Mouse (Mus musculus) stomach, embryonic 16.5 days (tissue): ENCODE measurements at regions not wholly inside any gene's neighbourhood (a gene's known extent, or its start where the extent isn't known, plus 50 kb on each side); places are given as distances from the start of the nearest gene placed in this dataset.

ENCODE experiments used
- ATAC-seq: fragments of 200-750 bp; cut with Nextera tagmentation; 2 replicates; pipeline ENCODE4 v1.8.0; 2017; ENCODE audit warnings: moderate number of reproducible peaks, moderate TSS enrichment; ENCODE audit not compliant: insufficient read depth, low FRiP score
- H3K27ac ChIP-seq: fragments of 300-500 bp; sonication (generic); 2 replicates; pipeline ENCODE4 v1.5.1; 2014; ENCODE audit warnings: low read length
- H3K27me3 ChIP-seq: fragments of 300-500 bp; sonication (generic); 2 replicates; pipeline ENCODE4 v1.6.1; 2014; ENCODE audit warnings: low read length, control low read depth, mixed read lengths; ENCODE audit not compliant: control insufficient read depth, insufficient read depth
- H3K36me3 ChIP-seq: fragments of 300-500 bp; sonication (generic); 2 replicates; pipeline ENCODE4 v1.6.1; 2014; ENCODE audit warnings: low read length; ENCODE audit not compliant: control insufficient read depth, insufficient read depth
- H3K4me1 ChIP-seq: fragments of 300-500 bp; sonication (generic); 2 replicates; pipeline ENCODE4 v1.6.1; 2014; ENCODE audit warnings: low read length, control low read depth, mixed read lengths; ENCODE audit not compliant: control insufficient read depth, insufficient read depth
- H3K4me2 ChIP-seq: fragments of 300-500 bp; sonication (generic); 2 replicates; pipeline ENCODE4 v1.6.1; 2014; ENCODE audit warnings: low read depth, low read length, mixed read lengths
- H3K4me3 ChIP-seq: fragments of 300-500 bp; sonication (generic); replicated peaks from 2 replicates; pipeline ENCODE4 v1.5.1; 2014; ENCODE audit warnings: mild to moderate bottlenecking, low read length
- H3K9ac ChIP-seq: fragments of 300-500 bp; sonication (generic); 2 replicates; pipeline ENCODE4 v1.6.1; 2014; ENCODE audit warnings: low read length
- H3K9me3 ChIP-seq: fragments of 300-500 bp; sonication (generic); replicated peaks from 2 replicates; pipeline ENCODE4 v1.6.1; 2016; ENCODE audit warnings: low read length, control low read depth; ENCODE audit not compliant: control insufficient read depth
- WGBS: fragments of 180-500 bp; shearing (Covaris S2); extraction: QIAGEN DNeasy Blood & Tissue Kit; methylation state at CpG from one replicate; pipeline ENCODE4 v1.1.7; 2014; 5-methylcytosine and 5-hydroxymethylcytosine counted together

GRCm38 (mm10) chr14:76828453-76829160 lies 208.0 kb upstream of the Ccdc122 start:
- Histone ChIP-seq H3K27me3 (no peaks in the 10 kb centered on the region), H3K36me3 (no peaks in the 10 kb centered on the region), H3K9me3 (no peaks in the 10 kb centered on the region), H3K4me3 (no peak overlapping the region), H3K27ac (no peak overlapping the region), H3K4me2 (no peak overlapping the region), H3K9ac (no peak overlapping the region), H3K4me1 (no peaks in the 10 kb centered on the region)
- 73% methylated on average over 10 of the region's 10 CpGs for WGBS
- no peak for ATAC-seq

- H3K27ac ChIP-seq, result no peak overlapping the region
- H3K9ac ChIP-seq, result no peak overlapping the region
- no peak for ATAC-seq
- H3K36me3 ChIP-seq, result no peaks in the 10 kb centered on the region
- peaks cover 12% of the 10 kb centered on the region for H3K4me1 ChIP-seq
- no peaks in the 10 kb centered on the region for H3K27me3 ChIP-seq
- 88% methylated on average over 3 of the region's 3 CpGs for WGBS
- H3K4me3 ChIP-seq, result no peak overlapping the region
- H3K9me3 ChIP-seq, result no peaks in the 10 kb centered on the region
- no peak overlapping the region for H3K4me2 ChIP-seq
These were observed 212.5 kb upstream of the Ccdc122 start for GRCm38 (mm10) chr14:76824066-76824465.

- no peaks in the 10 kb centered on the region for H3K27me3 ChIP-seq
- no peak overlapping the region for H3K9ac ChIP-seq
- no peak overlapping the region for H3K27ac ChIP-seq
- H3K9me3 ChIP-seq, result no peaks in the 10 kb centered on the region
- H3K36me3 ChIP-seq, result no peaks in the 10 kb centered on the region
- H3K4me3 ChIP-seq, result no peak overlapping the region
- no peak overlapping the region for H3K4me2 ChIP-seq
- no peak for ATAC-seq
- WGBS, result 82% methylated on average over 9 of the region's 9 CpGs
- peaks cover 23% of the 10 kb centered on the region for H3K4me1 ChIP-seq
These were observed 213.7 kb upstream of the Ccdc122 start for GRCm38 (mm10) chr14:76822766-76823325.

GRCm38 (mm10) chr14:76821892-76822291 lies 214.7 kb upstream of the Ccdc122 start:
- Histone ChIP-seq H3K9ac (no peak overlapping the region), H3K27ac (no peak overlapping the region), H3K4me1 (peaks cover 23% of the 10 kb centered on the region), H3K36me3 (no peaks in the 10 kb centered on the region), H3K4me3 (no peak overlapping the region), H3K4me2 (no peak overlapping the region), H3K9me3 (no peaks in the 10 kb centered on the region), H3K27me3 (no peaks in the 10 kb centered on the region)
- WGBS, result 75% methylated on average over 8 of the region's 8 CpGs
- no peak for ATAC-seq

- no peak for ATAC-seq
- H3K27ac ChIP-seq, result no peak overlapping the region
These were observed 215.1 kb upstream of the Ccdc122 start for GRCm38 (mm10) chr14:76821484-76821883.

GRCm38 (mm10) chr14:76820989-76821388 lies 215.6 kb upstream of the Ccdc122 start:
- H3K27ac ChIP-seq, result no peak overlapping the region
- ATAC-seq, result no peak
- no peak overlapping the region for H3K9ac ChIP-seq
- no peak overlapping the region for H3K4me2 ChIP-seq
- 87% methylated on average over 6 of the region's 6 CpGs for WGBS
- peaks cover 23% of the 10 kb centered on the region for H3K4me1 ChIP-seq
- no peak overlapping the region for H3K4me3 ChIP-seq
- no peaks in the 10 kb centered on the region for H3K27me3 ChIP-seq
- no peaks in the 10 kb centered on the region for H3K9me3 ChIP-seq
- no peaks in the 10 kb centered on the region for H3K36me3 ChIP-seq

More at GRCm38 (mm10) chr14:76821484-76821883, 215.1 kb upstream of the Ccdc122 start:
- Histone ChIP-seq H3K27me3 (no peaks in the 10 kb centered on the region), H3K9me3 (no peaks in the 10 kb centered on the region), H3K4me2 (no peak overlapping the region), H3K4me3 (no peak overlapping the region), H3K9ac (no peak overlapping the region), H3K36me3 (no peaks in the 10 kb centered on the region), H3K4me1 (peaks cover 23% of the 10 kb centered on the region)
- 81% methylated on average over 7 of the region's 7 CpGs for WGBS

GRCm38 (mm10) chr14:76819690-76820089 lies 216.9 kb upstream of the Ccdc122 start:
- Histone ChIP-seq H3K4me1 (peaks cover 23% of the 10 kb centered on the region), H3K9ac (no peak overlapping the region), H3K4me2 (no peak overlapping the region), H3K36me3 (no peaks in the 10 kb centered on the region), H3K4me3 (no peak overlapping the region), H3K27me3 (no peaks in the 10 kb centered on the region), H3K27ac (peak overlapping the region; percentile 83), H3K9me3 (no peaks in the 10 kb centered on the region)
- ATAC-seq, result peak; percentile 64
- WGBS, result 28% methylated on average over 8 of the region's 8 CpGs

- H3K4me2 ChIP-seq, result no peak overlapping the region
- ATAC-seq, result peak; percentile 38; the same call in 1 of the 2 replicates
- H3K27ac ChIP-seq, result peak overlapping the region; percentile 83
- H3K9me3 ChIP-seq, result no peaks in the 10 kb centered on the region
- WGBS, result 50% methylated on average over 10 of the region's 10 CpGs
- H3K4me3 ChIP-seq, result no peak overlapping the region
- H3K36me3 ChIP-seq, result no peaks in the 10 kb centered on the region
- peaks cover 23% of the 10 kb centered on the region for H3K4me1 ChIP-seq
- no peak overlapping the region for H3K9ac ChIP-seq
- H3K27me3 ChIP-seq, result no peaks in the 10 kb centered on the region
These were observed 218.1 kb upstream of the Ccdc122 start for GRCm38 (mm10) chr14:76818256-76819010.

- Histone ChIP-seq H3K27me3 (no peaks in the 10 kb centered on the region), H3K4me1 (peaks cover 27% of the 10 kb centered on the region), H3K36me3 (no peaks in the 10 kb centered on the region), H3K4me2 (no peak overlapping the region), H3K4me3 (no peak overlapping the region), H3K9me3 (no peaks in the 10 kb centered on the region), H3K9ac (no peak overlapping the region), H3K27ac (no peak overlapping the region; the same call in 1 of the 2 replicates)
- peak; percentile 39; the same call in 1 of the 2 replicates for ATAC-seq
- WGBS, result 76% methylated on average over 5 of the region's 5 CpGs
These were observed 219.3 kb upstream of the Ccdc122 start for GRCm38 (mm10) chr14:76817189-76817772.
